In the genomic region with DNA sequence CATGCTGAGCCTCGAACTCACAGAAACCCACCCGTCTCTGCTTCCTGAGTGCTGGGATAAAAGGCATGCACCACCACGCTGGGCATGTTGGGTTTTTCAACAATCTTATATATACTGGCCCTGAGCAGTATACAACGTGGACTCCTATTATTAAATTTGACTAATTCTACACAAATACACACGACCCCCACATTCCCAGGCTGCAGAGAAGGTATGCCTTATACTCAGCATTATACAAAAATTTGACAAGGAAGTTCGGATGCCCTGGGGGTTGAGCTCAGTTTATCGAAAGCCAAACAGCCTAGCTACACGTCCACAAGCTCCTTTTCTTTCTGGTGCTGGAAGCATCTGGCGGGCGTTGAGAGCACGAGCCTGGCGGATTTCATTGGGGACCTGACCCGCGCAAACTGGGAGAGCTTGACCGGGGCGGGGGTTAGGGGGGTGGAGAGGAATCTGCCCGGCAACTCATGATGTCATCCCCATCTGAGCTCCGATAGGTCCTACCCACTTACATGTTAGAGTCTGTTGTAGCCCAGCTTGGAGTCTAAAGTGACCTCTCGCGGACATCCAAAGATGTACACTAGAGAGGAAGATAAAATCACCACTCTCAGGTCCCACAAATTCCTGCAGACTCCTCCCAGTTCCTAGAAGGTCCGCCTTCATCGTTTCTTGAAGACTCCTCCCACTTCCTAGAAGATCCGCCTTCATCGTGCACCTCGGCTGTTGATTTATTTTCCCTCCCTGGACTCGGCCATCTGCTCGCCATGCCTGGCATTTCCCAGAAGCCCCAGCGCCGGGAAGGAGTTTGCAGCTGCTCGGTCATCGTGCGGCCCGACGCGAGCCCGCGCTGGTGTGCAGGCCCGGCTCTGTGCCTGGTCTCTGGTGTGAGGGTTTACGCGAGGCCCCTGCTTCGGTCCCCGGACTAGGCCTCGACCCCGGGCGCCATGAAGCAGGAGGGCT, we compare ENCODE assay signal across 8 mouse cellular contexts. TPM values are rescaled to one million over a fixed set of nuclear protein-coding genes. Genes with fewer than 3 reads are reported as not detected.
DNase-seq lines count a peak whose midpoint lies in the region; ATAC-seq and TF ChIP-seq lines count a peak whose summit lies in the region.

Gene Psmd3 (plus strand): TSS at position 769 of the 960 bp plus-strand sequence.

- intact Hi-C loops in gastrocnemius, adult 2 months (cut with DNase I), result no loop called here
- intact Hi-C loops in left cerebral cortex, adult 2 months (cut with DNase I), result no loop called here

- ATAC-seq in common myeloid progenitor, adult 5-6 weeks (replicated peaks; ENCODE audit: low read depth, poor library complexity, severe bottlenecking), result peak; percentile 94
- peak; percentile 97 for ATAC-seq in hindbrain, postnatal 0 days
- ATAC-seq in megakaryocyte, adult 5-6 weeks (ENCODE audit: poor library complexity, severe bottlenecking), result peak; percentile 96

- DNase-seq in ZHBTc4 (ENCODE audit: low read depth, low spot score), result peak; percentile 99
- peak; percentile 96 for DNase-seq in gastrocnemius, adult 2 months
- DNase-seq in hindbrain, postnatal 0 days (ENCODE audit: low spot score), result peak; percentile 98
- peak; percentile 95 to 98 for DNase-seq in left cerebral cortex, adult 2 months (ENCODE audit: extremely low spot score in 1 of 2, low spot score in 2 of 2)
- peak; percentile 97 to 100 for DNase-seq in right cerebral cortex, adult 2 months (ENCODE audit: low spot score in 2 of 2)
- peak; percentile 95 for DNase-seq in urinary bladder, postnatal 14 days (ENCODE audit: low spot score)

- H3K9me3 ChIP-seq in hindbrain, postnatal 0 days (ENCODE audit: low read length), result no peaks in the 10 kb centered on the region

- H3K9ac ChIP-seq in hindbrain, postnatal 0 days (replicated peaks; ENCODE audit: low read length), result peak within 1 kb of the TSS; percentile 95

- H3K4me3 ChIP-seq in gastrocnemius, adult 2 months, result peak within 1 kb of the TSS; percentile 86
- peak within 1 kb of the TSS; percentile 81 for H3K4me3 ChIP-seq in hindbrain, postnatal 0 days (ENCODE audit: low read length)
- peak within 1 kb of the TSS; percentile 96 for H3K4me3 ChIP-seq in left cerebral cortex, adult 2 months

- 4% methylated on average over 45 of the region's 45 CpGs for WGBS in hindbrain, postnatal 0 days

- H3K4me2 ChIP-seq in hindbrain, postnatal 0 days (ENCODE audit: low read depth, low read length), result peak within 1 kb of the TSS; percentile 88

- H3K27ac ChIP-seq in gastrocnemius, adult 2 months, result peak within 1 kb of the TSS; percentile 96
- peak within 1 kb of the TSS; percentile 79 for H3K27ac ChIP-seq in hindbrain, postnatal 0 days
- H3K27ac ChIP-seq in left cerebral cortex, adult 2 months, result peak within 1 kb of the TSS; percentile 78

- TF ChIP-seq CTCF in gastrocnemius, adult 2 months (IDR thresholded peaks at IDR 0.05), result peak; percentile 29; the same call in 1 of the 2 replicates
- TF ChIP-seq CTCF in hindbrain, postnatal 0 days (IDR thresholded peaks at IDR 0.05; ENCODE audit: low read depth), result peak; percentile 55
- TF ChIP-seq CTCF in left cerebral cortex, adult 2 months (IDR thresholded peaks at IDR 0.05), result peak; percentile 34

- peaks cover 14% of the 10 kb centered on the region; the same call in 1 of the 2 replicates for H3K36me3 ChIP-seq in hindbrain, postnatal 0 days (ENCODE audit: insufficient read depth, low read length)

- no peaks in the 10 kb centered on the region for H3K27me3 ChIP-seq in hindbrain, postnatal 0 days (ENCODE audit: insufficient read depth, low read length)

- H3K4me1 ChIP-seq in hindbrain, postnatal 0 days (ENCODE audit: insufficient read depth, low read length), result peaks cover 6% of the 10 kb centered on the region

RNA-seq across cellular contexts. Expression of gene Psmd3, which starts in this region (rescaled TPM):
- 53.7 and 88.9 TPM in 2 replicates for total RNA-seq in common myeloid progenitor, adult 5-6 weeks (2017)
- 100 to 1,000 TPM; 101 to 106 TPM for total RNA-seq in gastrocnemius, adult 2 months (2021)
- total RNA-seq in hindbrain, postnatal 0 days (2014; rRNA removed), result 131 and 143 TPM in 2 replicates
- 185 and 190 TPM in 2 replicates for polyA plus RNA-seq in hindbrain, postnatal 0 days (2015; fragmentation: Nextera tagmentation; extraction: Ambion mirVana)
- 100 to 1,000 TPM; 132 TPM for total RNA-seq in left cerebral cortex, adult 2 months (2021)
- total RNA-seq in megakaryocyte, adult 5-6 weeks (2015), result 21.7 and 22.6 TPM in 2 replicates
- total RNA-seq in megakaryocyte, adult 5-6 weeks (2017), result 34.6 and 43.1 TPM in 2 replicates

Comparison
In these comparisons a context has a peak if more than half of its experiments do, and no peak if none do; other contexts are left out.
1. Peak in every context shown above with its lines: DNase-seq, ATAC-seq, H3K4me3 ChIP-seq and H3K27ac ChIP-seq.